Mouse (Mus musculus) gastrocnemius, postnatal 10 days (tissue): ENCODE measurements around the gene Ackr2. TPM values are rescaled to one million over a fixed set of nuclear protein-coding genes. Genes with fewer than 3 reads are reported as not detected.

Source experiments
- DNase-seq: peaks from one replicate; pipeline ENCODE4 v3.0.0; 2021; ENCODE audit warnings: mixed read lengths
- long read RNA-seq, 2 experiments: library from polyadenylated mRNA; stranded (forward); transcript quantifications; one replicate each; pipeline ENCODE4 v2.0.0; 2021
- total RNA-seq, 2 experiments: library from RNA; stranded (reverse); gene quantifications; 2 replicates each; pipeline ENCODE4 v1.2.3; 2021

The Ackr2 gene
- total RNA-seq: 1 to 10 TPM; 1.6 to 2.2 TPM
- long read RNA-seq, experiment 1, partial matches to known transcripts: 1 of 2 reads
- long read RNA-seq, experiment 1, other reads (novel, unspliced or antisense): 1 of 2 reads
- long read RNA-seq, experiment 2: 0 reads

DNA sequence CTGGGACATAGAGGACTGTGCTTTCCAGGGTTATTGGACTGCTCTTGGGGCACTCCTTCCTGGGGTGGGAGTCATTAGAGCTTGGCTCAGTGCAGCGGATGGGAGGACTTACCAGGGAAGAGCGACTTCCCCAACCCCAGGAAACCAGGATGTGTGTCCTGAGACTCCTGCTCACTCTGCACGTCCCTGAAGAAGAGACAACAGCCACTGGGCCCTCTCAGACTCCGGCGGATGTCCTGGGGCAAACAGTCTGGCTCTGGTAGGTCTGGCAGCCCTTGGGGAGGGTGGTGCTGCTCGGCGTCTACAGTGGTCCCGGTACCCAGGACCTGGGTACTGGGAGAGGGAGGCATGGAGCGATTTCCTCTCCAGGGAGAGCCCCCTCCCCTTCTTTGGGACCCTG lies at the start of gene Ackr2:
TSS of gene Ackr2 (plus strand) at position 111 of the 400 bp plus-strand sequence.
- no peak for DNase-seq

- no peak for DNase-seq
Observed at GRCm38 (mm10) chr9:121854246-121854645, 43.9 kb upstream of the Ackr2 start.

DNA sequence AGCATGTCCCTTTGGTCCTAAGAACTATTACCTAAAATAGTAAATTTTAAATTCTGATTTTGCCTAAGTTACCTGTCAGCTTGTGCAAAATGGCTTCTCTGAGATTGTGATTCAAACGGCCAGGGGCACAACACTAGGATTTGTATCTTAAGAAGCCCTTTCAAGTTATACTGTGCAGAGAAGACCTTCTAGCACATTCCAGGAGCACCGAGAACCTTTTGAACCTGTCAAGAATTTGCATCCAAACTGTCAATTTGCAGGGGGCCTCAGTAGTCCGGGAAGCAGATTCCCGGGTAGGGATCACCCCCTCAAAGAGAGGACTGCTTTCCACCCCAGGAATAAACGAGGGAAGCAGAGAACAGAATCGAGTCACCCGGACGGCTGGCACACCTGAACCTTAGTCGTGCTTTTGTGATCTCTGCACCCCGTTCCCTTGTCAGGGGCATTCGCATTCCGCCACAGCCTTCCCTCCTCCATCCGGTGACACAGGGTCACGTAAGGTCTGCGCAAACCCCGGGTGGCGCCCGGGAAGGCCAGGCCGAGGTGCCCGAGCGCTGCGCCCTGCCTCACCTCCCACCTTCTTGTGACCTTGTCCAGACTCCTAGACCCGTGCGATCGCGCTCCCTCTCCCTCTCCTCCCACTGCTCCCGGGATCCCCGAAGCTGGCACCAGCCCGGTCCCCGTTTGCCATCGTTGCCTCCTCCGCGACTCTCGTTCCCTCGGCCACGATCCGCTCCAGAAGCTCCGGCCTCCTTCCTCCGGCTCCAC lies 41.3 kb upstream of the Ackr2 start:
- DNase-seq: no peak

GRCm38 (mm10) chr9:121857474-121858152 lies 40.5 kb upstream of the Ackr2 start:
- DNase-seq: peak; percentile 99

GRCm38 (mm10) chr9:121858153-121858488 lies 40.0 kb upstream of the Ackr2 start, which contains the start of gene Higd1a:
Higd1a (minus strand) TSS chr9:121858362.
- no peak for DNase-seq

DNA sequence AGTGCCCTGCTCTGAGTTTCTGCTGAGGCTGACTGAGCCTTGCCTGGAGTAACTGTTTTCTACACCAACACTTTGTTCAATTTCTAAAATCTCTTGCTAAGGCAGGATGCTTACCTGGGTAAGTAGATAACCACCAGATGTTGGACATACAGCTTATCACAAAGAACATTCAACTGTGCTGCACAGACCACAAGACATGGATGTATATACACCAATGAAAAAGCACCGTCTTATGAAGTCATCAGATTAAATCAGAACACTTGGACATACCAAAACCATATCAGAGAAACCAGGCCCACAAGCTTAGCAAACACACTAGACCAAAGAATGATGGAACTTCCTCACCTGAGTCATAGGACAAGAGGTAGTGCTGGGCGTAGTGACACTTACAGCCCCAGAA lies 38.8 kb upstream of the Ackr2 start:
- no peak for DNase-seq

DNA sequence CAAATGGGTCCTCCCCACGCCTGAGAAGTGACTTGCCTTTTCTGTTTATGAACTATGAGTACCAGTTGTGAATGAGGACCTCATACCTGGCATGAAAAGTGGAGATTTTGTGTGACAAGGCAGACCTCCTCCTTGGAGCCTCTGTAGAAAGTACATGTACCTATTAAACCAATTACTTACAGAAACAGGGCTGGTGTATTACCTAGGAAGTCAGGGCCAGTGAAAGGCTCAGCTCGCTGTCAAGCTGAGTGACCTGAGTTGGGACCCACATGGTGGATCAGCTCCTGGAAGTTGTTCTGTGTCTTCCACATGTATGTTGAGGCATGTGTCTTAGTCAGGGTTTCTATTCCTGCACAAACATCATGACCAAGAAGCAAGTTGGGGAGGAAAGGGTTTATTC lies 37.2 kb upstream of the Ackr2 start:
- no peak for DNase-seq

DNA sequence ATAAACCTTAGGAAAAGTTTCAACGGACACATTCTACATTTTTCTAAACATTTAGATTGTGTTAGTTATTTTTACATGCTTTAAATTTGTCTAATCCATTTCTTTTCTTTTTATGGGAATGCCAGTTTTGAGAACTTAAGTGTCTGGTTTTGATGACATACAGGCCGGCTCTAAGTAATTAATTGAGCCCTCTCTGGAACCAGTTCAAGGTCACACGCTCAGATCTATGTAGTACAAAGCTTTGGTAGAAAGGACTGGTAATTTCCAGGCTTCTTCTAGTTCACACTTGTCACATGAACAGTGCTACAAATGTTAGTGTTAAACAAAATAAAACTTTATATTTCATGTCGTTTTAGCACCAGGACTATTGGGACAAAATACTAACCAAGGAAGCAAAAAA lies 33.3 kb upstream of the Ackr2 start:
- DNase-seq: no peak

DNA sequence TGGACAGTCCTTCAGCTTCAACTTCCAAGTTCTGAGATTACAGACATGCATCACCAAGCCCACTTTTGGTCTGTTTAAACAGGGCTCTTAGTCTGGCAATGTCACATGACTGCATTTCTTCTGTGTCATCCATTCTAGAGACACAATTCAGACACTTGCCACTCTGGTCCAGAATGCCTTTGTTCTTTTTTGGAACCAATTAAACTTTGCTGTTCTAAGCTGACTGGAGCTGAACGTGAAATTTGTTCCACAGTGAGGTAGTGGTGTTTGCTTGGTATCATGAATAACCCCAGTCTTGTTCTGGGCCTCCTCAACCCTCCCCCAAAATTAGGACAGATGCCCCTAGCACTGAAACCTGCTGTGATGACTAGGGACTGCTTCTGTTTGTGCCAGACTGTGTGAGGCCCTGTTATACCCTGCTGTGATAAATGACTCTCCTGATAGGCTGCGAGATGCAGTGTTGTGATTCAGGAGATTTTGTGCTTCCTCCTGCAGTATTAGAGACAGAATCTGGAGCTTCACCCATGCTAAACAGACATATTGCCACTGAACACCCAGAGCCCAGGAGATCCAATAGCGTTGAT lies 32.6 kb upstream of the Ackr2 start:
- no peak for DNase-seq

- DNase-seq: no peak
Observed at GRCm38 (mm10) chr9:121867632-121868031, 30.5 kb upstream of the Ackr2 start.

DNA sequence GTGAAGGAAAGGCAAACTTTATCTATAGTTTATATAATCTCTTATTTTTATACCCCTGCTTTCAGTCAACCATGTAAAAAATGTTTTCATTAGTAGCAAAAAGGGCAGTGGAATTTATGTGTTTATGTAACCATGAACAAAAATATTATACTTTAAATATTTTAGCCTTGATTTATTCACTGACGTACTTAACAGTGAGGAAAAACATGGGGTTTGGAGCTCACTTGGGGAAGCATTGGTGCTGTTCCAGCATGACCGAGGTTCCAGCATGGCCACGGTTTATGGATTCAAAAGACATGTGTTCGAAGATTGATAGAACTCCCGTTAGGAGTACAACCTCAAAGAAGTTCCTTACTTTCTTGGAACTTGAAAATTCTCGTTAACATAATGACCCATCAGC lies 29.9 kb upstream of the Ackr2 start:
- no peak for DNase-seq

GRCm38 (mm10) chr9:121869432-121869831 lies 28.7 kb upstream of the Ackr2 start:
- DNase-seq: no peak

DNA sequence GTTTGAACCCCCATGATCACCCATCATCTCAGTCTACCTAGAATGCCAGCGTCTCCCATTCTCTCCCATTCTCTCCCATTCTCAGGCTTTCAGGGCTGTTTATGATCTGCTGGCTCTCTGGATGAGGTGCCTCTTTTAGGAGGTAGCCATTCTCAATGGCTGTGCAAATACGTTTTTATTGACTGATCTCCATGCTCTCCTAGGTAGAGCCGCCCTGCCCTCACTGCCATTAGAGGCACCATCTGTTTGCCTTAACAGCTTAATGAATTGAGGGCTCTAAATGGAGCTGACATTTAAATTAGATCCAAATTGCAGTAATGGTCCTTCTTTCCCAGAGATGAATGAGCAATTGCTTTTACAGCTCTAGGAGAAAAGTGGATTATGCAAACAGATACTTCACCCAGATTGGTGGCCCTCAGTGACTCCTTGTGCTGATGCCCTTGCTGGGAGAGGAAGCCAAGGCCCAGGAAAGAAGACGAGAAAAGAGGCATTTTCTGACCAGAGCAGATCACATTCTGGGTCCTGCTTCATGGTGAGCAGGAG lies 28.1 kb upstream of the Ackr2 start:
- DNase-seq: no peak

DNA sequence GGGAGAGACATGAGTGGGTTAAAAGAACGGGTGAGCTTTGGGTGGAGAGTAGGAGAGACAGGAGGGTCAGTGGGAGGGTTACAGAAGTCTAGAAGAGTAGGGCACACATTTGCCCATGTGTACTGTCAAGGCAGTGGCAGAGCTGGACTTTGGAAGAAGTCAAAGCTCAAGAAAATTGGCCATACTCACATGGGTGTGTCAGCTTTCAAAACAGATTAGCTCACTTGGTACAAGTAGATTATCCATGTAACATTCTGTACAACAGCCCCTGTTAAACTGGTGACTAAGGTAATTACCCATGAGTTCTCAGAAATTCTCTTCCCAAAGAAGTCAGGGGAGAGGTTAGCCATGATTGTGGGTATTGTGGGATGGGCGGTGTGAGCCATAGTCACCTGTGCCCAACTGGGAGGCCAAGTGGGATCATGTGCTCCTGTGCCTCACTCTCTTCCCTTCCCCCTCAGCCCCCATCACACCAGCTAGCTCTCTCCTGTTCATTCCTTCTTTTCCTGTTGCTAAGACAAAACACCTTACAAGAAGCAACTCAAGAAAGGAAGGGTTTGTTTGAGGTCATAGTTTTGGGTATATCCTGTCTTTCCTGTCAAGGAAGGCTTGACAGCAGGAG lies 26.0 kb upstream of the Ackr2 start:
- no peak for DNase-seq

GRCm38 (mm10) chr9:121873578-121873977 lies 24.6 kb upstream of the Ackr2 start:
- DNase-seq: no peak

- peak; percentile 36 for DNase-seq
Observed at GRCm38 (mm10) chr9:121877052-121877740, 21.0 kb upstream of the Ackr2 start.

- DNase-seq: peak; percentile 84
Observed at GRCm38 (mm10) chr9:121880840-121881239, 17.3 kb upstream of the Ackr2 start.

DNA sequence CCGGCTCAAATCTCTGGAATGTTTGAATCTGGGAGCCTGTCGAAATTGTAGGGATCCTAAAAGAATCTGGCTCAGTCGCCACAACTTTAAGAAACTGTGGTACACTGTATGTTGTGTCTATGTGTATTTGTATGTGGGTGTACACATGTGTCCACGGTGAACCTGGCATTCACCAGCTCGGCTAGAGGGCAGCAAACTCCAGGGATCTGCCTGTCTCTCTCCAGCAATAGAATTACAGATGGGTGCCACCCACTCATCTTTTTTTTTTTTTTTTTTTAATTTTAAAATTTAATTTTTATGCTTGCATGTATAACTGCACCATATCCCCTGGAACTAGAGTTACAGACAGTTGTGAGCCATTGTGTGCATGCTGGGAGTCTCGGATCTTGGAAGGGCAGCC lies 16.9 kb upstream of the Ackr2 start:
- no peak for DNase-seq

DNA sequence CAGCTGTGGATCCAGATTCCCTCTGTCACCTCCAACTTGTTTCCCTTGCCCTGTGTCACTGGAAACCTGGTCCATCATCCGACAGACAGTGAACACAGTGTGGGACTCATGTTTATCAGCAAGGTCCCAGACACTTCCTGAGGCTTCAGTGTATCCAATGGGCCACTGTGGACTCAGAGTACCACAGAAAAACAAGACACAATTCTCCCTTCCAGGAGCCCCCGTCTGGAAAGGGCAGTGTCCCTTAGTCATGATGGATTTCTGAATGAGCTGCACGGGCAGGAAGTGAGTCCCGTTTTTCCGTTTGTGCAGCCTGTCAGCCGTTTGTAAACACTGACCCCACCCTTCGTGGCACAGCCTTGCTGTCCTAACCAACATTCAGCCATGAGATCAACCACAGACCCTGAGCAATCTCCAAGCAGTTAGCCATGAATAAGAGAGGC lies 16.1 kb upstream of the Ackr2 start:
- DNase-seq: no peak

DNA sequence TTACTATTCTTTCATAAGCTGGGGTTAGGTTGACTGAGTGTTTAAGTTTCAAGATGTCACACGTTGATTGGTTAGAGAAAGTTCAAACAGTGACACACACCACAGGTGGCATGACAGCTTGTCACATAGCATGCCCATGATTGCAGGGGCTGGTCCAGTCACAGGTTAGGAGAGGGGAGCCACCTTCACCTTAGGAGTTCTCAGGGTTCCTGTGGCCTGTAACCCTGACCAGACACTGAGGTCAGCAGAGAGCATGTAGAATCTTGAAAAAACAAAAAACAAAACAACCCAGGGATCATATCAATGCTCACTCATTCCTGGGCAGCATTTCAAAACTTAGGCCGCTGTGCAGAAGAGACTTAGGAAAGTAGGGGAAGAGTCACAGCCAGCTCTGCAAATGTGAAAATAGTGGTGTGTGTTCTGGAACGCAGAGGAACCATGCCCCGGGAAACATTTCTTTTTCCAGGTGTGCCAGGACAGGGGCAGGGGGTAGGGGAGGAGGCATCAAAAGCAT lies 8.2 kb upstream of the Ackr2 start:
- no peak for DNase-seq

- peak; percentile 73 for DNase-seq
Observed at GRCm38 (mm10) chr9:121890441-121890941, 7.7 kb upstream of the Ackr2 start.
